Mouse (Mus musculus) forebrain, embryonic 12.5 days (tissue): ENCODE results near the gene Cybrd1. TPM values are rescaled to one million over a fixed set of nuclear protein-coding genes. Genes with fewer than 3 reads are reported as not detected.

ENCODE experiments used
- ATAC-seq: fragments of 200-750 bp; cut with Nextera tagmentation; 2 replicates; pipeline ENCODE4 v1.8.0; 2017; ENCODE audit warnings: moderate TSS enrichment; ENCODE audit not compliant: low FRiP score
- H3K27ac ChIP-seq: fragments of 300-500 bp; sonication (generic); 2 replicates; pipeline ENCODE4 v1.5.1; 2016; ENCODE audit warnings: mild to moderate bottlenecking
- H3K27me3 ChIP-seq: fragments of 300-500 bp; sonication (generic); 2 replicates; pipeline ENCODE4 v1.6.1; 2016; ENCODE audit warnings: mild to moderate bottlenecking
- H3K36me3 ChIP-seq: fragments of 300-500 bp; sonication (generic); replicated peaks from 2 replicates; pipeline ENCODE4 v1.6.1; 2016; ENCODE audit warnings: mild to moderate bottlenecking
- H3K4me1 ChIP-seq: fragments of 300-500 bp; sonication (generic); 2 replicates; pipeline ENCODE4 v1.6.1; 2016
- H3K4me2 ChIP-seq: fragments of 300-500 bp; sonication (generic); 2 replicates; pipeline ENCODE4 v1.6.1; 2016; ENCODE audit warnings: mild to moderate bottlenecking, moderate library complexity
- H3K4me3 ChIP-seq: fragments of 300-500 bp; sonication (generic); replicated peaks from 2 replicates; pipeline ENCODE4 v1.5.1; 2016; ENCODE audit warnings: mild to moderate bottlenecking
- H3K9ac ChIP-seq: fragments of 300-500 bp; sonication (generic); 2 replicates; pipeline ENCODE4 v1.6.1; 2016; ENCODE audit warnings: mild to moderate bottlenecking
- H3K9me3 ChIP-seq: fragments of 300-500 bp; sonication (generic); 2 replicates; pipeline ENCODE4 v1.6.1; 2016
- WGBS: fragments of 180-500 bp; shearing (Covaris S2); methylation state at CpG from one replicate; pipeline ENCODE4 v1.1.7; 2016; 5-methylcytosine and 5-hydroxymethylcytosine counted together
- polyA plus RNA-seq: library from polyadenylated mRNA; unstranded; fragments of >200 nt; fragmentation: Nextera tagmentation; extraction: Ambion mirVana; gene quantifications from 2 replicates; pipeline ENCODE4 v1.2.1, GENCODE M21; 2016

Gene Cybrd1
- polyA plus RNA-seq, 1 experiment from 2014 or later: 0.41 TPM

GRCm38 (mm10) chr2:71105469-71106215 is 12.1 kb upstream of the Cybrd1 start:
- H3K4me3 ChIP-seq: no peak overlapping the region
- no peaks in the 10 kb centered on the region for H3K4me1 ChIP-seq
- ATAC-seq: no peak
- peaks cover 6% of the 10 kb centered on the region; the same call in 1 of the 2 replicates for H3K36me3 ChIP-seq
- H3K27ac ChIP-seq: no peak overlapping the region
- no peaks in the 10 kb centered on the region for H3K27me3 ChIP-seq
- WGBS: 88% methylated on average over 14 of the region's 14 CpGs
- no peaks in the 10 kb centered on the region for H3K9me3 ChIP-seq
- H3K9ac ChIP-seq: no peak overlapping the region
- no peak overlapping the region for H3K4me2 ChIP-seq

GRCm38 (mm10) chr2:71107225-71107624 is 10.5 kb upstream of the Cybrd1 start:
- WGBS: 71% methylated on average over 2 of the region's 2 CpGs
- Histone ChIP-seq H3K4me1 (no peaks in the 10 kb centered on the region), H3K4me3 (no peak overlapping the region), H3K27me3 (no peaks in the 10 kb centered on the region), H3K9ac (no peak overlapping the region), H3K36me3 (no peaks in the 10 kb centered on the region), H3K27ac (no peak overlapping the region), H3K4me2 (no peak overlapping the region), H3K9me3 (no peaks in the 10 kb centered on the region)
- ATAC-seq: no peak

- Histone ChIP-seq H3K4me2 (no peak overlapping the region), H3K27ac (no peak overlapping the region), H3K27me3 (no peaks in the 10 kb centered on the region), H3K4me1 (no peaks in the 10 kb centered on the region), H3K4me3 (no peak overlapping the region), H3K9ac (no peak overlapping the region), H3K9me3 (no peaks in the 10 kb centered on the region), H3K36me3 (no peaks in the 10 kb centered on the region)
- WGBS: 80% methylated on average over 3 of the region's 3 CpGs
- no peak for ATAC-seq
Observed at GRCm38 (mm10) chr2:71108541-71108940, 9.2 kb upstream of the Cybrd1 start.

GRCm38 (mm10) chr2:71113489-71114171 is 4.1 kb upstream of the Cybrd1 start:
- Histone ChIP-seq H3K4me2 (no peak overlapping the region), H3K4me3 (no peak overlapping the region), H3K4me1 (peaks cover 11% of the 10 kb centered on the region), H3K27me3 (peaks cover 21% of the 10 kb centered on the region), H3K27ac (no peak overlapping the region), H3K9me3 (peaks cover 4% of the 10 kb centered on the region; the same call in 1 of the 2 replicates), H3K9ac (no peak overlapping the region), H3K36me3 (no peaks in the 10 kb centered on the region)
- no peak for ATAC-seq
- 79% methylated on average over 5 of the region's 6 CpGs for WGBS

- H3K9ac ChIP-seq: no peak overlapping the region
Observed at GRCm38 (mm10) chr2:71116151-71116550, 1.6 kb upstream of the Cybrd1 start.

GRCm38 (mm10) chr2:71120844-71121243 is 3.1 kb downstream of the Cybrd1 start:
- 82% methylated on average over 10 of the region's 10 CpGs for whole genome bisulfite sequencing
- no peak for ATAC-seq
- Histone ChIP-seq H3K36me3 (no peaks in the 10 kb centered on the region), H3K4me2 (no peak overlapping the region), H3K9me3 (peaks cover 4% of the 10 kb centered on the region; the same call in 1 of the 2 replicates), H3K4me1 (peaks cover 19% of the 10 kb centered on the region), H3K9ac (no peak overlapping the region), H3K27ac (no peak overlapping the region), H3K4me3 (no peak overlapping the region), H3K27me3 (peaks cover 35% of the 10 kb centered on the region)

More at GRCm38 (mm10) chr2:71116151-71116550, 1.6 kb upstream of the Cybrd1 start:
- Histone ChIP-seq H3K4me3 (no peak overlapping the region), H3K9me3 (peaks cover 4% of the 10 kb centered on the region; the same call in 1 of the 2 replicates), H3K4me1 (peaks cover 15% of the 10 kb centered on the region), H3K36me3 (no peaks in the 10 kb centered on the region), H3K27ac (no peak overlapping the region), H3K27me3 (peaks cover 35% of the 10 kb centered on the region), H3K4me2 (no peak overlapping the region)
- WGBS: 87% methylated on average over 4 of the region's 4 CpGs
- no peak for ATAC-seq

GRCm38 (mm10) chr2:71121406-71121805 is 3.7 kb downstream of the Cybrd1 start:
- Histone ChIP-seq H3K4me2 (no peak overlapping the region), H3K36me3 (no peaks in the 10 kb centered on the region), H3K4me1 (peaks cover 19% of the 10 kb centered on the region), H3K9ac (no peak overlapping the region), H3K27me3 (peaks cover 35% of the 10 kb centered on the region), H3K9me3 (no peaks in the 10 kb centered on the region), H3K4me3 (no peak overlapping the region), H3K27ac (no peak overlapping the region)
- WGBS: 12% methylated on average over 5 of the region's 5 CpGs
- ATAC-seq: no peak

- no peak for ATAC-seq
- Histone ChIP-seq H3K4me3 (no peak overlapping the region), H3K27me3 (peaks cover 26% of the 10 kb centered on the region), H3K9ac (no peak overlapping the region), H3K36me3 (no peaks in the 10 kb centered on the region), H3K4me2 (no peak overlapping the region), H3K27ac (no peak overlapping the region), H3K4me1 (peaks cover 19% of the 10 kb centered on the region), H3K9me3 (no peaks in the 10 kb centered on the region)
- WGBS: 73% methylated on average over 13 of the region's 13 CpGs
Observed at GRCm38 (mm10) chr2:71122268-71123029, 4.7 kb downstream of the Cybrd1 start.

- no peaks in the 10 kb centered on the region for H3K36me3 ChIP-seq
- no peaks in the 10 kb centered on the region for H3K9me3 ChIP-seq
- peaks cover 14% of the 10 kb centered on the region for H3K27me3 ChIP-seq
- ATAC-seq: no peak
- peaks cover 9% of the 10 kb centered on the region; the same call in 1 of the 2 replicates for H3K4me1 ChIP-seq
- H3K4me2 ChIP-seq: no peak overlapping the region
- H3K4me3 ChIP-seq: no peak overlapping the region
- no peak overlapping the region for H3K27ac ChIP-seq
- no peak overlapping the region for H3K9ac ChIP-seq
- WGBS: 79% methylated on average over 2 of the region's 2 CpGs
Observed at GRCm38 (mm10) chr2:71123591-71123990, 5.9 kb downstream of the Cybrd1 start.

GRCm38 (mm10) chr2:71127779-71128534 is 10.2 kb downstream of the Cybrd1 start:
- ATAC-seq: no peak
- Histone ChIP-seq H3K36me3 (no peaks in the 10 kb centered on the region), H3K4me3 (no peak overlapping the region), H3K4me2 (no peak overlapping the region), H3K27me3 (no peaks in the 10 kb centered on the region), H3K9ac (no peak overlapping the region), H3K4me1 (no peaks in the 10 kb centered on the region), H3K27ac (no peak overlapping the region), H3K9me3 (no peaks in the 10 kb centered on the region)
- WGBS: 88% methylated on average over 10 of the region's 10 CpGs

GRCm38 (mm10) chr2:71130366-71130765 is 12.6 kb downstream of the Cybrd1 start:
- no peak overlapping the region for H3K9ac ChIP-seq
- no peak overlapping the region for H3K4me3 ChIP-seq
- H3K4me1 ChIP-seq: no peaks in the 10 kb centered on the region
- 90% methylated on average over 2 of the region's 2 CpGs for WGBS
- no peak overlapping the region for H3K4me2 ChIP-seq
- H3K27me3 ChIP-seq: no peaks in the 10 kb centered on the region
- H3K9me3 ChIP-seq: no peaks in the 10 kb centered on the region
- no peaks in the 10 kb centered on the region for H3K36me3 ChIP-seq
- no peak for ATAC-seq
- no peak overlapping the region for H3K27ac ChIP-seq
